Mouse (Mus musculus) layer of hippocampus, adult 9-11 months (tissue): Measurements from ENCODE around the gene Card14.
"Not testable (repeated sequence)": the region's sequence is repeated elsewhere in the genome, so short reads cannot be mapped to it uniquely, and the experiment has no call there.

Experiments
- DNase-seq: peaks from one replicate; pipeline ENCODE4 v3.0.0; 2022

Card14 gene

GRCm38 (mm10) chr11:119362769-119363533 lies 55.4 kb downstream of the Card14 start:
- no peak for DNase-seq

GRCm38 (mm10) chr11:119363534-119364145 lies 56.1 kb downstream of the Card14 start:
- peak; percentile 31 for DNase-seq

DNA sequence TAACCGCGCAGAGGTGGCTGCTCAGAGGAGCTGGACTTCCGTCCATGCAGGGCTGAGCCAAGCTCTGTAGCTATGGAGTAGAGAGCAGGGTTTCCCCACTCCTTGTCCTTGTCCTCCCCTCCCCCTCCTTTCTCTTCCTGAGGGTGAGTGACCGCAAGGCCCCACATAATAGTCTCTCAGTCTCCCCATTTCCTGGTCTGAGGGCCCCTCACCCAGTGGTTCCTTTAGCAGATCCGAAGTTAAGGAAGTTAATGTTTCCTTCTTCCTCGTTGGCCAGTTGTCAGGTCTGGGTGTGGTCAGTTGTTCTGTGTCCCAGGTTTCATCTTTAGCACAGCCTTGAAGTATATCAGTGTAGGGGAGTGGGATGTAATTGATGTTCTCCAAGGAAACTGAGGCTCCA lies 67.9 kb downstream of the Card14 start:
- DNase-seq, result no peak

- no peak for DNase-seq
Observed at GRCm38 (mm10) chr11:119377326-119377725, 69.8 kb downstream of the Card14 start.

DNA sequence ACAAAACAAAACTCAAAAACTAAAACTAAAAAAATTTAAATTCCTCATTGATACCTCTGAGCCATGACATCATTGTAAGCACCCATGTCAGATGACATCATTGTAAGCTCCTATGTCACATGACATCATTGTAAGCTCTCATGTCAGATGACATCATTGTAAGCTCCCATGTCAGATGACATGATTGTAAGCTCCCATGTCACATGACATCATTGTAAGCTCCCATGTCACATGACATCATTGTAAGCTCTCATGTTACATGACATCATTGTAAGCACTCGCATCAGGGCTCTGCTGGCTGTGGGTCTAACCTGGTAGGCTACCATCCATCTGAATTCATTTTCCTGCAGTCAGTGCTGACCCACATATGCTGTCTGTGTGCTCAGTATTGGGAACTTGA lies 71.0 kb downstream of the Card14 start:
- no peak for DNase-seq

DNA sequence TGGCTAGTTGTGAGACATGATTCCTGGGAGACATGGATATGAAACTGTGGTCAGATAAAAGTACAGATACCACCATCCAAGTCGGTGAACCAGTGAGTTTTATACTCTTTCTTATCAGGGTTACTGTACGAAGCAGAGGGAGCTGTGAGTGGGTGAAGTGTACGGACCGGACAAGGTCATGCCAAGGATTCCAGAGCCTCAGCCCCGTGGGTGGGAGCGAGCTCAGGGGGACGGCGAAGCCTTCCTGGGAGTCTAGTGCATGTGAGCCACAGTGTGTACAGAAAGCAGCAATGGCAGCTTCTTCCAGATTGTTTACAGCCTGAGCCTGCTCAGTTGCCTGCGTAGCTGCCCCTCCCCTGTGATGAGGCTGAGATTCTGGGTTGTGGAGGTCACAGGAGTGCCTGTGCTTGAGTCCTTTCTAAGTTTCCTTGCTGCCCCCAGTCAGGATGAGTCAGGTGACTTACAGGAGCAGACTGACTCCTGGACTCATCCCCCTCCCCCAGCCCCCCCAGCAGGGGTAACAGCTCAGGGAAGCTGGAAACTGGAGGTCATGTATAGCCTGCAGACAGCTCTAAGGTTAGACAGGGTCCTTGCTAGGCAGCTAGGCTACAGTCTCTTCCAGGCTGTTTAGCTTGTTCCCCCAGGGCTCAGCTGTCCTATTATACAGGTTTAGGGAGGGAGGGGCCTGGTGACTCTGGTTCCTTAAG lies 74.2 kb downstream of the Card14 start:
- no peak for DNase-seq

- no peak for DNase-seq
Observed at GRCm38 (mm10) chr11:119382338-119382850, 74.8 kb downstream of the Card14 start.

GRCm38 (mm10) chr11:119384904-119385303 lies 77.3 kb downstream of the Card14 start:
- DNase-seq, result no peak

DNA sequence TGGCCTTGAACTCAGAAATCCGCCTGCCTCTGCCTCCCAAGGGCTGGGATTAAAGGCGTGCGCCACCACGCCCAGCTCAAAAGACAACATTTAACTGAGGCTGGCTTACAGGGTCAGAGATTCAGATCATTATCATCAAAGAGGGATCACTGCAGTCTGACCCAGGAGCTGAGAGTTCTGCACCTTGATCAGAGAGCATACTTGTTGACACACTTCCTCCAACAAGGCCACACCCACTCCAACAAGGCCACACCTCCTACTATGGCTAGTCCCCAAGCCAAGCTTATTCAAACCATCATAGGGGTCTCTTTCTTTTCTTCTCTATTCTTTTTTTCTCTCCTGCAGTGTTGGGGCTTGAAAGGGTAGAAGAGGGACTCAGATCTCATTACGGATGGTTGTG lies 78.7 kb downstream of the Card14 start:
- no peak for DNase-seq

DNA sequence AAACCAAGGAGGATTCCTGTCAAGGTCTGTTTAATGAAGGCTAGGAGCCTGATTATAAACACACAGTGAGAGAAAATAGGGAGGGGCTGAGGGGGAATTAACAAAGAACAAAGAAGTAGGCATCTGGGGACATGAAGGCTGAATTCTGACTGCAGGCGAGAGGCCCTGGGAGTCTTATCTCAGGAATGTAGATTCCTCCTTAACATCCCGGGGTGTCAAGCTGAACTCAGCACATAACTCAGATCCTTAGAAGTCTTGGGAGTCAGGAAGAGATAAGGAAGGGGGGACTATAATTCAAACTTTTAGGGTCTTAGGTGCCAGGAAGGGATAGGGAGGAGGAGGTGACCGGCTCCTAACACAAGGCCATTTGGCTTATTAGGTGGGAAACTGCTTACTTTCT lies 79.7 kb downstream of the Card14 start:
- DNase-seq, result not testable (repeated sequence)

DNA sequence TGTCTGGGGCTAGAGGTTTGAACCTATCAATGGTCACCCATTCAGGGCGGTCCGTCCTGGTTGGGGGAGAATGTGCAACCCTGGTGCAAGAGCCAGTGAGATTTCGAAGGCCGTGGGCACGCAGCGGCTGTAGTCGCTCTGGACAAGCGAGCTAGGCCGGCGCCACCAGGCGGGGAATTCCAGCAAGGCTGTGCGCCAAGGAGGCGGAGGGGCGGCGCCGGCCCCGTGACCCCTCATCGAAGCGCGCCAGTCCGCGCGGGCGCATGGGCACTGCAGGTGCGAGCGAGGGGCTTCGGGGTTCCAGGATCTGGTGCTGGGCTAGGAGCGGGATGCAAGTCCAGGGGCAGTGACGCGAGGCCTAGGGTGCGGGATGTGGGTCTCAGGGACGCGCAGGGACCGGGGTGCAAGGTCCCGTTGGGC lies 82.3 kb downstream of the Card14 start:
- peak; percentile 37 for DNase-seq

- peak; percentile 52 for DNase-seq
Observed at GRCm38 (mm10) chr11:119390271-119391231, 83.0 kb downstream of the Card14 start.

DNA sequence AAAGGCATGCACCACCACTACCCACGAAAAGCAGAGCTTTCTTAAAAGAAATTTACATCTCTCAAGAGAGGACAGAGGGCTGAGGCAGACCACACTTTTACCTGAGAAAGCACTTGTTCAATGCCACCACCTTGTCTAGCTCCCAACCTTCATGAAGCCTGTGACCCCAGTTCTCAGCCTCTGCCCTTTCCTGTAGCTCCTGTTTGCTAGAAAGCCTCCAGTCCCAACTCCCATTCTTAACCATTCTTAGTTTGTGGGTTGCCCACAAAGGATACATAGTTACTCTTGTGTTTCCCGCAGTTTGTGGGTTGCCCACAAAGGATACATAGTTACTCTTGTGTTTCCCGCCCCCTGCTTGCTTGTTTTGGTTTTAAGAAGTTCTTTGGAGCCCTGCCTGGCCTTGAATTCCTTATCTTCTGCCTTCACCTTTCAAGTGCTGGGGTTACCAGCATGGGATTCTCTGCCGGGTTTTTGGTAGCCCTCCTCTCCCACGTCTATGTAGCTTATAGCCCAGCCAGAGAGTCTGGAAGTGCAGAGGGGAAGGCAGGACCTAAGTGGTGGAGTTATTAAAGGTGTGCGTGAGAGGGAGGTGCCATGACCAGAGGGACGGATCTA lies 83.9 kb downstream of the Card14 start:
- no peak for DNase-seq

DNA sequence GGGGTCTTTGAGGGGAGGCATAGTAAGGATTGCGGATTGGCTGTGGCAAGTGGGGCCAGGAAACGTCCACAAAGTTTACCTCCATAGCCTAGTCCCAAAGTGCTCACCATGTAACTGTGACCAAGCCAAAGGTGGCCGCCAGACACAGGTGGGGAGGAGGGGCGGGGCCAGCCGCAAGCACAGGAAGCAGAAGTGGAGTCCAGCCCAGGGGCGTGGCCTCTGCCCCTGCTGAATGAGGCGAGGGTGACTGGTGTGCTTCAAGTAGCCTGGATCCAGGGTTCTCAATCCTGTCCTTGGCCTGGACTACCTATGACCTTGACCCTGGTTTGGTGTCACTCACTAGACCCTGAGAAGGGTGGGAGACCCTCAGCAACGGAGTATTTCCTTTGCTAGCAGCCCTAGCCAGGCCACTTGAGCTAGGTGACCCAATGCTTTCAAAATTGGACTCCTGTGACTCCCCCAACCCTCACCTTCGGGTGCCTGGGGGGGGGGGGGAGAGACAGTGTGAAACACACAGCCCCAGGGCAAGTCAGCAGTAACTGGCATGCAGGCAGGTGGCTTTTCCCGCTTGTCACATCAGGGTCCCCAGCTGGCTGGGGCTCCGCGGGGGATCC lies 84.5 kb downstream of the Card14 start:
- DNase-seq, result peak; percentile 29

GRCm38 (mm10) chr11:119392800-119393482 lies 85.4 kb downstream of the Card14 start, which contains the start of gene Rnf213:
Rnf213 (plus strand) TSS chr11:119393100.
- peak; percentile 25 for DNase-seq

DNA sequence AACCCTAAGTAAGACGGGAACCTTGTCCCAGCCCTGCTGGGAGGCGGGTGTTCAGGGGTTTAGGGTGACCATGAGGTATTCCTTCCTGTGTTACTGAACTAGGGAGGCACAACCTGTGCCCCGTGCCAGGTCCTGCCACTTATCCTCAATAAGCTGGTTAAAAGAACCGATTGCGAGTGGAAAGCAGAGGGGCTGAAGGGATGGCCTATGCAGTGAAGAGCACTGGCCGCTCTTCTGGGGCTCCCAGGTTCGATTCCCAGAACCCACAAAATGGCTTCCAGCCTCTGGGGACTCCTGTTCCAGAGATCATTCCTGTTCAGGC lies 85.9 kb downstream of the Card14 start:
- DNase-seq, result no peak

DNA sequence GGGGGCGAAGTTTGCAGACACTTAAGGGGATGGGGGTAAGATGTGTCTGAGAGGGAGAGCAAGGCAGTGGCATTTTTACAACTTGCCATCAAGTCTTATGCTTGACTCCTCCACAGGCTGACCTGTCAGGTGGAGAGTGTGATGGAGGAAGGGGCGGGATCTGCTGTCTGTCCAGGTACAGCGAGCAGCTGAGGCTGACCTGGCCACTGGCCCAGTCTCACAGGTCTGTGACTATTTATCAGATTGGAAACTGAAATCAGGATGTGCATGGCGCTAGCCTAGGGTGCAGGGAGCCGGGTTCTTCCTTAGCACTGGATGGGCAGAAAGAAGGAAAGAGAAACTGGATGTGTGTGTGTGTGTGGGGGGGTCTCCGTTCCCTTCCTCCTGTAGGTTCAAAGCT lies 86.6 kb downstream of the Card14 start:
- no peak for DNase-seq
